ENCODE assay signal across 11 mouse cellular contexts in the genomic region with DNA sequence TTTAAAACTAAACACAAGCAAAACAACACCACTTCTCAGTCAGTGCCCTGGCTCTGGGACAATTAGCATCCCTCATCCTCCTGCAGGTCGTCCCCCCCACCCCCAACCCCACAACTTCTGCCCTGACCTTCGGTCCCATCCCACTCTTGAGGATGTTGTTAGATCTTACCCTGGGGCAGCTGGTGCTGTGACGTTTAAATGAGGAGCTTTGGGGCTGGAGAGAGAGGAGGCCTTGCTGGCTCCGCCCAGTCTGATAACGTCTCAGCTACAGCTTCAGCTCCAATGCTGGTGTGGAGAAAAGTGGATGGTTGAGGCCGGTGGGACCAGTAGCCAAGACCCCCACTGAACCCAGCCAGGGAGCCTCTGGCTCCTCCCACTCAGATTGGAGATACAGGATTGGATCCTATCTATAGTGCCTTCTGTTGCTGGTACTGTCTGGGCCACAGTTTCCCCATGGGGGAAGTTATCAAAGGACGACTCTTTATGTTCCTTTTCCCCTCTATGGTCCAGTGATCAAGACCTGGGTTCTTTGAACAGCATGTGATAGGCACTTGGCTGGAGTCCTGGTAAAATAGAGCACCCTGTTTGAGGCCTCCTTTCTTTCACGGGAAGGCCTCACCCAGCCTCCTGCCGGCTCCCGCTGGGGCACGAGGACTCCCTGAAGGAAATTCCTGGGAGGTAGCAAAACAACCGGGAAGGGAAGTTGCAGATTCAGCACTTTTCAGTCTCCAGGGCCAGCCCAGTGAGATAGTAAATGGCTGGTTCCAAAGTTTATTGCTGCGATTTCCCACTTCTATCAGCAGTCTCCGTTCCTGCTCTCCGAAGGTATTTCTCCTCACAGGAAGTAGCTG. TPM values are rescaled to one million over a fixed set of nuclear protein-coding genes. Genes with fewer than 3 reads are reported as not detected.
A peak's percentile ranks its signal among the peaks of the same experiment; 100 is the strongest.
DNase-seq lines count a peak whose midpoint lies in the region; ATAC-seq and TF ChIP-seq lines count a peak whose summit lies in the region.
"Had no signal": no experiment of that assay in that cellular context is flagged by ENCODE, and none has a peak within 500 bp of the region (broad histone marks: within the 10 kb centered on the region; RNA-seq: fewer than 3 reads in every experiment).

A gene (plus strand): TSS at position 801 of the 851 bp plus-strand sequence.

- H3K4me1 ChIP-seq in heart, embryonic 14.5 days (ENCODE audit: control insufficient read depth in 2 of 2, insufficient read depth in 2 of 2, low read length in 2 of 2), result peaks cover 4 to 6% of the 10 kb centered on the region in 2 experiments; a peak in 2 of 4 replicates
- peaks cover 3% of the 10 kb centered on the region for H3K4me1 ChIP-seq in ES-Bruce4 (ENCODE audit: control insufficient read depth, insufficient read depth, low read length)
- H3K4me1 ChIP-seq in intestine, embryonic 15.5 days (replicated peaks), result 0 out of 2 replicates have a peak, but pooled peaks cover 5% of the 10 kb centered on the region
- peaks cover 4% of the 10 kb centered on the region; the same call in 1 of the 2 replicates for H3K4me1 ChIP-seq in liver, embryonic 11.5 days (replicated peaks; ENCODE audit: control insufficient read depth, insufficient read depth, low read length)

- intact Hi-C loops in heart, postnatal 25 days (cut with DNase I), result no loop called here
- intact Hi-C loops in left cerebral cortex, postnatal 36 days (cut with DNase I), result no loop called here

- TF ChIP-seq EP300 in ES-Bruce4 (IDR thresholded peaks at IDR 0.05; ENCODE audit: insufficient read depth, low read depth, low read length), result peak; percentile 56; the same call in 1 of the 2 replicates

- H3K27me3 ChIP-seq in heart, embryonic 14.5 days (ENCODE audit: control insufficient read depth, insufficient read depth, low read length), result no peaks in the 10 kb centered on the region
- H3K27me3 ChIP-seq in ES-Bruce4 (ENCODE audit: control insufficient read depth, insufficient read depth, low read length, poor library complexity, severe bottlenecking), result no peaks in the 10 kb centered on the region
- H3K27me3 ChIP-seq in intestine, embryonic 15.5 days (replicated peaks), result no peaks in the 10 kb centered on the region
- H3K27me3 ChIP-seq in liver, embryonic 11.5 days (replicated peaks; ENCODE audit: control insufficient read depth, insufficient read depth, low read length), result no peaks in the 10 kb centered on the region

- H3K9me3 ChIP-seq in heart, embryonic 14.5 days (ENCODE audit: control insufficient read depth, low read length), result no peaks in the 10 kb centered on the region; the same call in 1 of the 2 replicates
- H3K9me3 ChIP-seq in ES-Bruce4 (replicated peaks; ENCODE audit: control insufficient read depth, insufficient read depth, low read length, poor library complexity, severe bottlenecking), result no peaks in the 10 kb centered on the region
- H3K9me3 ChIP-seq in intestine, embryonic 15.5 days, result no peaks in the 10 kb centered on the region
- H3K9me3 ChIP-seq in liver, embryonic 11.5 days (ENCODE audit: control insufficient read depth, low read length), result no peaks in the 10 kb centered on the region

- peak; percentile 32; the same call in 1 of the 2 replicates for ATAC-seq in heart, embryonic 14.5 days (ENCODE audit: insufficient number of reproducible peaks, insufficient read depth, low FRiP score, low read depth)
- ATAC-seq in intestine, embryonic 15.5 days, result peak; percentile 91
- ATAC-seq in liver, embryonic 11.5 days (replicated peaks; ENCODE audit: low FRiP score), result peak; percentile 23; the same call in 1 of the 2 replicates
- no peak for ATAC-seq in inflammation-experienced regulatory T-cells, adult 6 months

- H3K9ac ChIP-seq in heart, embryonic 14.5 days (ENCODE audit: low read length), result no peak within 1 kb of the TSS
- H3K9ac ChIP-seq in ES-Bruce4 (ENCODE audit: low read depth, poor library complexity, severe bottlenecking), result no peak within 1 kb of the TSS
- no peak within 1 kb of the TSS for H3K9ac ChIP-seq in intestine, embryonic 15.5 days
- H3K9ac ChIP-seq in liver, embryonic 11.5 days (ENCODE audit: low read depth, low read length), result no peak within 1 kb of the TSS

- TF ChIP-seq CTCF in ES-Bruce4 (IDR thresholded peaks at IDR 0.05; ENCODE audit: low read depth, low read length), result no peak

- TF ChIP-seq POLR2A in ES-Bruce4 (IDR thresholded peaks at IDR 0.05; ENCODE audit: insufficient read depth, low read length), result no peak

- no peak for DNase-seq in heart, postnatal 25 days (ENCODE audit: low spot score)
- no peak for DNase-seq in liver, embryonic 11.5 days (ENCODE audit: low spot score)
- DNase-seq in gastrocnemius, postnatal 10 days, result no peak
- no peak for DNase-seq in left cerebral cortex, postnatal 36 days (ENCODE audit: low spot score in 2 of 2)
- DNase-seq: lung, postnatal 10 days; thymus, postnatal 14 days had no signal

- H3K4me3 ChIP-seq in heart, embryonic 14.5 days (ENCODE audit: control insufficient read depth in 1 of 2, insufficient read depth in 1 of 2, low read depth in 1 of 2, low read length in 2 of 2), result no peak within 1 kb of the TSS
- no peak within 1 kb of the TSS for H3K4me3 ChIP-seq in ES-Bruce4 (ENCODE audit: low read depth, low read length)
- peak within 1 kb of the TSS; percentile 15 for H3K4me3 ChIP-seq in intestine, embryonic 15.5 days (replicated peaks)
- no peak within 1 kb of the TSS for H3K4me3 ChIP-seq in liver, embryonic 11.5 days (ENCODE audit: low read depth, low read length)

- peak within 1 kb of the TSS; percentile 41 to 51; a peak in 2 of 4 replicates for H3K27ac ChIP-seq in heart, embryonic 14.5 days (replicated peaks in 1 of 2; ENCODE audit: control insufficient read depth in 1 of 2, insufficient read depth in 1 of 2, low read depth in 2 of 2, low read length in 2 of 2)
- H3K27ac ChIP-seq in ES-Bruce4 (ENCODE audit: insufficient read depth, low read length), result peak within 1 kb of the TSS; percentile 89
- peak within 1 kb of the TSS; percentile 77 for H3K27ac ChIP-seq in intestine, embryonic 15.5 days
- no peak within 1 kb of the TSS; the same call in 1 of the 2 replicates for H3K27ac ChIP-seq in liver, embryonic 11.5 days (ENCODE audit: low read depth, low read length)

- H3K36me3 ChIP-seq in heart, embryonic 14.5 days (ENCODE audit: control insufficient read depth, insufficient read depth, low read length), result no peaks in the 10 kb centered on the region
- no peaks in the 10 kb centered on the region for H3K36me3 ChIP-seq in ES-Bruce4 (ENCODE audit: control insufficient read depth, insufficient read depth, low read length, poor library complexity, severe bottlenecking)
- H3K36me3 ChIP-seq in intestine, embryonic 15.5 days, result no peaks in the 10 kb centered on the region
- H3K36me3 ChIP-seq in liver, embryonic 11.5 days (ENCODE audit: control insufficient read depth, insufficient read depth, low read length), result no peaks in the 10 kb centered on the region

- 19% methylated on average over 15 of the region's 15 CpGs for WGBS in heart, embryonic 14.5 days
- WGBS in intestine, embryonic 15.5 days, result 16% methylated on average over 15 of the region's 15 CpGs
- WGBS in liver, embryonic 11.5 days, result 25% methylated on average over 15 of the region's 15 CpGs

- H3K4me2 ChIP-seq in heart, embryonic 14.5 days (ENCODE audit: low read length), result 0 out of 2 replicates have a peak within 1 kb of the TSS, but pooled peaks have one; percentile 16
- peak within 1 kb of the TSS; percentile 36 for H3K4me2 ChIP-seq in intestine, embryonic 15.5 days (replicated peaks)
- peak within 1 kb of the TSS; percentile 28; the same call in 1 of the 2 replicates for H3K4me2 ChIP-seq in liver, embryonic 11.5 days

RNA-seq across cellular contexts. Expression of the gene that starts here (rescaled TPM):
- 0.20 and 0.54 TPM in 2 replicates for polyA plus RNA-seq in heart, embryonic 14.5 days (2014; fragmentation: Nextera tagmentation; extraction: Ambion mirVana)
- not detected for total RNA-seq in heart, postnatal 25 days (2021)
- 0.33 and 0.69 TPM in 2 replicates for polyA plus RNA-seq in ES-Bruce4 (2011; ENCODE audit: insufficient read depth, insufficient read length, low read depth, missing spikeins)
- polyA plus RNA-seq in intestine, embryonic 15.5 days (2015; fragmentation: Nextera tagmentation; extraction: Ambion mirVana), result 65.1 and 69.8 TPM in 2 replicates
- polyA plus RNA-seq in liver, embryonic 11.5 days (2014; fragmentation: Nextera tagmentation; extraction: Ambion mirVana), result 2.6 and 3.6 TPM in 2 replicates
- not detected for total RNA-seq in gastrocnemius, postnatal 10 days (2021)
- polyA plus RNA-seq in inflammation-experienced regulatory T-cells, adult 6 months (2017; shearing (Covaris generic)), result not detected
- total RNA-seq in left cerebral cortex, postnatal 36 days (2021), result not detected
- polyA plus RNA-seq: neural tube, embryonic 14.5 days had no signal

Comparison
In these comparisons a context has a peak if more than half of its experiments do, and no peak if none do; other contexts are left out.
1. RNA of the gene that starts here (polyA plus RNA-seq): 65.1 to 69.8 TPM in intestine, embryonic 15.5 days; 2.6 to 3.6 TPM in liver, embryonic 11.5 days, 0.33 to 0.69 TPM in ES-Bruce4, 0.20 to 0.54 TPM in heart, embryonic 14.5 days and not detected in inflammation-experienced regulatory T-cells, adult 6 months; every median in the first group is over 10 times any median in the second.
2. Peak in ATAC-seq, H3K27ac ChIP-seq and H3K4me2 ChIP-seq in heart, embryonic 14.5 days; RNA of the gene not detected or under 1 TPM.
3. Peak in every context shown above with its lines, with median percentiles within 50 percentile points of each other: H3K4me2 ChIP-seq.